Mouse (Mus musculus) adrenal gland, adult 8-10 months (tissue): Measurements from ENCODE around the gene Neurod2. TPM values are rescaled to one million over a fixed set of nuclear protein-coding genes. Genes with fewer than 3 reads are reported as not detected.

Source experiments
- DNase-seq: peaks from one replicate; pipeline ENCODE4 v3.0.0; 2022
- total RNA-seq, 4 experiments: library from RNA; stranded (reverse); gene quantifications; 2 replicates each; pipeline ENCODE4 v1.2.4; 2022

The Neurod2 gene
- total RNA-seq, 4 experiments from 2014 or later, result not detected

- DNase-seq, result no peak
These were observed 2.0 kb upstream of the Neurod2 start for GRCm38 (mm10) chr11:98331401-98331800.

GRCm38 (mm10) chr11:98330745-98331204, 1.3 kb upstream of the Neurod2 start:
- DNase-seq, result no peak

GRCm38 (mm10) chr11:98329960-98330744, 704 bp upstream of the Neurod2 start:
- no peak for DNase-seq

- no peak for DNase-seq
These were observed 928 bp downstream of the Neurod2 start for GRCm38 (mm10) chr11:98328371-98329069.

- DNase-seq, result no peak
These were observed 1.4 kb downstream of the Neurod2 start for GRCm38 (mm10) chr11:98328031-98328370.

GRCm38 (mm10) chr11:98327136-98328030, 2.1 kb downstream of the Neurod2 start:
- DNase-seq, result no peak

- DNase-seq, result no peak
These were observed 2.7 kb downstream of the Neurod2 start for GRCm38 (mm10) chr11:98326741-98327135.

GRCm38 (mm10) chr11:98325821-98326218, 3.6 kb downstream of the Neurod2 start:
- no peak for DNase-seq

GRCm38 (mm10) chr11:98325191-98325820, 4.1 kb downstream of the Neurod2 start:
- DNase-seq, result no peak

- DNase-seq, result no peak
These were observed 5.5 kb downstream of the Neurod2 start for GRCm38 (mm10) chr11:98323933-98324332.

GRCm38 (mm10) chr11:98323136-98323866, 6.1 kb downstream of the Neurod2 start:
- DNase-seq, result no peak

- DNase-seq, result no peak
These were observed 7.3 kb downstream of the Neurod2 start for GRCm38 (mm10) chr11:98322159-98322558.

GRCm38 (mm10) chr11:98321677-98322003, 7.8 kb downstream of the Neurod2 start:
- no peak for DNase-seq

- DNase-seq, result no peak
These were observed 8.4 kb downstream of the Neurod2 start for GRCm38 (mm10) chr11:98320806-98321676.

GRCm38 (mm10) chr11:98320381-98320780, 9.1 kb downstream of the Neurod2 start:
- no peak for DNase-seq

GRCm38 (mm10) chr11:98319944-98320343, 9.5 kb downstream of the Neurod2 start:
- DNase-seq, result no peak

- DNase-seq, result no peak
These were observed 9.9 kb downstream of the Neurod2 start for GRCm38 (mm10) chr11:98319544-98319943.

- no peak for DNase-seq
These were observed 10.3 kb downstream of the Neurod2 start for GRCm38 (mm10) chr11:98319120-98319519.

- no peak for DNase-seq
These were observed 10.9 kb downstream of the Neurod2 start for GRCm38 (mm10) chr11:98318421-98319116.

GRCm38 (mm10) chr11:98317479-98317878, 12.0 kb downstream of the Neurod2 start:
- no peak for DNase-seq
